Mouse (Mus musculus): ENCODE results near the gene Recql5. TPM values are rescaled to one million over a fixed set of nuclear protein-coding genes. Genes with fewer than 3 reads are reported as not detected.

The Recql5 gene
- polyA plus RNA-seq, 1 experiment from 2014 or later: 21.5 TPM

DNA sequence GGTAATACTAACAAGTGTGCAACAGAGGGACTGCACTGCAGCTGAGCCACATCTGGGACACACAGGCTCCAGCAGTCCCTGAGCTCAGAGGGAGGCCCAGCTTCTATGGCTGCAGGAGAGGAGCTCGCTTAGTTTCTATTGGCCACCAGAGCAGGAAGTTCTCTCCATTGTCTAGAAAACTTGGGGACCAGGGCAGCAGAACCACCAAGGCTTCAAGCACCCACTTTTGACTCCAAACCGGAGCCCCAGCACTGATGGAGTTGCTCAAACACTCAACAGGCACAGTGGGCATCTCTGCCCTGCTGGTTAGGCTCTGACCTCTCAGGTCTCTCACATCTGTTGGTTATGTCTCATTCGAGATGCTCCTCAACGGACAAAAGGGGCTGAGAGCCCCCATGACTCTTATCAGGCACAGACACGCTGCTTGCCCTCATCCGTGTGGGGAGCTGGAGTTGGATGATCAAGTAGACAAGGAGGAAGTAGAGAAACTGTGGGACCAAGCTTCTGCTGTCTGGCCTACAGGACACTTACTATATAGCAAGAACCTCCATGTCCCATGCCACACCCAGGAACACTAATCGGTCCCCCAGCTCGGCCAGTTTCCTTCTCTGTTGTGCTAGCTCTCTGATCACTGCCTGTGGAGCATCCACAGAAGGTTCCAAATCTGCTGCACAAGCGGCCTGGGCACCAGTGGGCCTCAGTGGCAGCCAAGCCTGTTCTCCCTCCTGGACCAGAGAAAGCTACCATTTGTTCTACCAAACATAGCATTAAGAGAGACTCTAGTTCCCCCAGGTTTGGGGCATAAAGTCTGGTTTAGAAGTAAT is 31.7 kb downstream of the Recql5 start:
- DNase-seq (ENCODE audit: low spot score) (no peak), ATAC-seq (ENCODE audit: insufficient number of reproducible peaks, low FRiP score, low TSS enrichment, low read depth) (no peak)
- Histone ChIP-seq H3K27ac (replicated peaks; ENCODE audit: low read depth, low read length) (no peak overlapping the region), H3K4me2 (ENCODE audit: low read depth, severe bottlenecking) (no peak overlapping the region), H3K9ac (ENCODE audit: low read length) (no peak overlapping the region), H3K4me1 (ENCODE audit: control insufficient read depth, insufficient read depth, low read length) (peaks cover 9% of the 10 kb centered on the region), H3K9me3 (ENCODE audit: control insufficient read depth, low read length) (no peaks in the 10 kb centered on the region), H3K4me3 (ENCODE audit: low read depth, low read length) (no peak overlapping the region), H3K36me3 (ENCODE audit: control insufficient read depth, insufficient read depth, low read length) (peaks cover 4% of the 10 kb centered on the region), H3K27me3 (ENCODE audit: control insufficient read depth, insufficient read depth, low read length) (no peaks in the 10 kb centered on the region)
- 89% methylated on average over 9 of the region's 9 CpGs for WGBS

DNA sequence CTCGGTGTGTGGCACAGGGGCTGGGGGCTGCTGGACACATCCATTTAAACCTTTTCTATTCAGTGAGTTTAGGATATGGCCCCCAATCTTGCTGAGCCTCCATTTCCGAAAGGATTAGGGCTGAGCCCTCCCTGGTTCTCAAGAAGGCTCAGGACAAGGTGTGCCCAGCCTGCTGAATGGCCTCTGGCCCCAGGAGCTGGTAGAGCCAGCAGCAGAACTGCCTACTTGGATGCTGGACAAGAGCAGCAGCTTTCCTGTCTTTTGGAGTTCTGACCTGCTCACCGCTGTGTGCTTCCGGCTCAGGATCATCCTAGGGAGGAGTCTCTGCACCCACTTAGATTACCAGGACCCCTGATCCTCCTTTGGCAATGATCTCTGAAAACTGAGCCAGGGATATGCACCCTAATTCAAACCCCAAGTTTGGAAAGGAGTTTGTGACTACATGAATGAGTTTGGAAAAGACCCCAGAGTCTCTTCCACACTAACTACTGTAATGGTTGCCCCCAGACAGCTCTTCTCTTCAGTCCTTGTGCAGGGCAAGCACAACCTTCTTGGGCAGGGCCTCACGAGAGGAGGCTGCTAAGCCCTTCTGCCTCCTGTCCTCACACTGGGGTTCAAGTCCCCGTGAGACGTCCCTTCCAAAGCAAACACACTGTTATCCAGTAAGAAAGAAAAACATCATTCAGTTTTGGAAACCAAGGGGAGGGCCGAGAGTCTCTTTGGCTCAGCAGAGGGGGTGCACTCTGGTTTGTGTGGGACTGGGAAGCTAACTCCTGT is 32.5 kb downstream of the Recql5 start:
- 85% methylated on average over 8 of the region's 8 CpGs for WGBS
- Histone ChIP-seq H3K4me2 (ENCODE audit: low read depth, severe bottlenecking) (no peak overlapping the region), H3K9me3 (ENCODE audit: control insufficient read depth, low read length) (no peaks in the 10 kb centered on the region), H3K36me3 (ENCODE audit: control insufficient read depth, insufficient read depth, low read length) (peaks cover 4% of the 10 kb centered on the region; the same call in 1 of the 2 replicates), H3K27ac (replicated peaks; ENCODE audit: low read depth, low read length) (no peak overlapping the region), H3K9ac (ENCODE audit: low read length) (no peak overlapping the region), H3K4me3 (ENCODE audit: low read depth, low read length) (no peak overlapping the region), H3K27me3 (ENCODE audit: control insufficient read depth, insufficient read depth, low read length) (no peaks in the 10 kb centered on the region), H3K4me1 (ENCODE audit: control insufficient read depth, insufficient read depth, low read length) (peaks cover 9% of the 10 kb centered on the region)
- ATAC-seq (ENCODE audit: insufficient number of reproducible peaks, low FRiP score, low TSS enrichment, low read depth) (no peak), DNase-seq (ENCODE audit: low spot score) (no peak)

DNA sequence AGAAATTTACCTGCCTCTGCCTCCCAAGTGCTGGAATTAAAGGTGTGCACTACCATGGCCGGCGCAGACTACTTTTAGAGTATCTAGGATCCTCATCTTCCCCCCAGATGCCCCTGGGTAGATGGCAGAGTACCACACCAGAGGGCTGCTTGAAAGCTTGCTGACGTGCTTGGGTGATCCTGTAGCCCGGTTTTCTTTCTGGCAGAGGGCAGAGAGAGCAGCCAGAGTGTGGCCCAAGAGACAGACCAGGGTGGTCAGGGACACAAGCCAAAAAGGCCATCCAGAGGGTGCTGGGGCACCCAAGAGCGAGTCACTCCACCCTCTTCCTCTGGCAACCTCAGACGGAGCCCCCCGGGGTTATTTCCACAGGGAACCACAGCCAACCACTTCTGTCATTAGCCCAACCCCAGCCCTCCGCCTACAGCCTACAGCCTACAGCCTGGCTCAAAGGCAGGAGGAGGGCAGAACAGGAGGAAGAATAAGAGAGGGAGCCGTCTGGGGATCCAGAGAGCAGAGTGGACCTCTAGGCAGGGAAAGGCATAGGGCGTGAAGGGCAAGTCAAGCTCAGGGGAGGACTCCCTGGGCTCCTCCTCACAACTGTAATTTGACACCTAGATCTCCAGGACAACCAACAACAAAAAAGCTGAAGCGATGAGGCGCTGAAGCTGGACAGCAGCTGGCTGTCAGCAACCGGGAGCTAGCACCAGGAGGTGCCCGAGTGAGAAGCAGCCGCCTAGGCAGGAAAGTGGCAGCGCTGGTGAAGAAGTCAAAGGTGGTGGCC is 33.6 kb downstream of the Recql5 start, which contains the start of gene Smim5:
Gene Smim5 (plus strand): TSS at position 481 of the 781 bp plus-strand sequence.
- no peak within 1 kb of the TSS for H3K4me2 ChIP-seq (ENCODE audit: low read depth, severe bottlenecking)
- peak; percentile 61 for DNase-seq (ENCODE audit: low spot score)
- H3K9ac ChIP-seq (ENCODE audit: low read length): no peak within 1 kb of the TSS; the same call in 1 of the 2 replicates
- 30% methylated on average over 16 of the region's 16 CpGs for WGBS
- ATAC-seq (ENCODE audit: insufficient number of reproducible peaks, low FRiP score, low TSS enrichment, low read depth): peak; percentile 38; the same call in 1 of the 2 replicates
- no peaks in the 10 kb centered on the region for H3K27me3 ChIP-seq (ENCODE audit: control insufficient read depth, insufficient read depth, low read length)
- H3K4me3 ChIP-seq (ENCODE audit: low read depth, low read length): no peak within 1 kb of the TSS
- peaks cover 4% of the 10 kb centered on the region; the same call in 1 of the 2 replicates for H3K36me3 ChIP-seq (ENCODE audit: control insufficient read depth, insufficient read depth, low read length)
- peak within 1 kb of the TSS; percentile 33; the same call in 1 of the 2 replicates for H3K27ac ChIP-seq (replicated peaks; ENCODE audit: low read depth, low read length)
- no peaks in the 10 kb centered on the region for H3K9me3 ChIP-seq (ENCODE audit: control insufficient read depth, low read length)
- peaks cover 9% of the 10 kb centered on the region for H3K4me1 ChIP-seq (ENCODE audit: control insufficient read depth, insufficient read depth, low read length)

DNA sequence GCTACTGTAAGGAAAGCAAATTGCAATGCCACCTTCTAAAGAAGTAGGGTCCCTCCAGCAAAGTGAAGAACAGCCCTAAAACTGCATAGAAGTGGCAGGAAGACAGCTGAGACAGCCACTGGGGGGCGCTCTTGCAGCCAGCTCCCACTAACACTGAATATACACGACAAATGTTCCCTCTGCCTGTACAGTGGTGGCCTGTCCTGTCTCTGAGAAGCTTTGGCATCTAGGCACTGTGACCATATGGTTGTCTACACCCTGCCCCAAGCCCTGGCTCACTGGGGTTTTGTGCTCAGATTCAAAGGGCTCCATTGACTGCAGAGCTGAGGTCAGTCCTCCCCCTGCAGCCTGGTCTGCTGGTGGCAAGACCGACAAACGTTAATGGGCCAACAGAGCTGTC is 34.4 kb downstream of the Recql5 start:
- Histone ChIP-seq H3K9ac (ENCODE audit: low read length) (no peak overlapping the region), H3K27ac (replicated peaks; ENCODE audit: low read depth, low read length) (no peak overlapping the region), H3K4me2 (ENCODE audit: low read depth, severe bottlenecking) (no peak overlapping the region), H3K4me1 (ENCODE audit: control insufficient read depth, insufficient read depth, low read length) (peaks cover 9% of the 10 kb centered on the region), H3K27me3 (ENCODE audit: control insufficient read depth, insufficient read depth, low read length) (no peaks in the 10 kb centered on the region), H3K9me3 (ENCODE audit: control insufficient read depth, low read length) (no peaks in the 10 kb centered on the region), H3K36me3 (ENCODE audit: control insufficient read depth, insufficient read depth, low read length) (peaks cover 4% of the 10 kb centered on the region; the same call in 1 of the 2 replicates), H3K4me3 (ENCODE audit: low read depth, low read length) (no peak overlapping the region)
- peak; percentile 51 for DNase-seq (ENCODE audit: low spot score)
- ATAC-seq (ENCODE audit: insufficient number of reproducible peaks, low FRiP score, low TSS enrichment, low read depth): no peak
- 20% methylated on average over 4 of the region's 4 CpGs for WGBS

DNA sequence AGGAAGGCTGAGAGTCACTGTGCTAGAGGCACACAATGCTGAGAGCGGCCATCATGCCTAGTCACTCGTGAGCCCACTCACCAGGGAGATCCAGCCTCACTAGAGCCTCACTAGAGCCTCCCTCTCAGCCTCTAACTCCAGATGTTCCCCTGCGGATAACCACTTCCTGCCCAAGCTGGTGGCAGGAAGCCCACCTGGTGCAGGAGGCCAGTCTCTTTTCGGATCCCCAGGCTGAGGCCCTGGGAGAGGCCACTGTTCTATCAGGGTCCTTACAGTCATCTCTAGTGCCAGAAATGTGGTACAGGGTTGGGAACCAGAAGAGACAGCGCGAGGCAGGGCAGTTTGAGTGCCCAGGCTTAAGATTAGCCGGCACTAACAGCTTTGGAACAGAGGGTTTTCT is 34.8 kb downstream of the Recql5 start:
- ATAC-seq (ENCODE audit: insufficient number of reproducible peaks, low FRiP score, low TSS enrichment, low read depth): no peak
- Histone ChIP-seq H3K4me3 (ENCODE audit: low read depth, low read length) (no peak overlapping the region), H3K27ac (replicated peaks; ENCODE audit: low read depth, low read length) (no peak overlapping the region), H3K9me3 (ENCODE audit: control insufficient read depth, low read length) (no peaks in the 10 kb centered on the region), H3K4me1 (ENCODE audit: control insufficient read depth, insufficient read depth, low read length) (peaks cover 9% of the 10 kb centered on the region), H3K4me2 (ENCODE audit: low read depth, severe bottlenecking) (no peak overlapping the region), H3K9ac (ENCODE audit: low read length) (no peak overlapping the region), H3K27me3 (ENCODE audit: control insufficient read depth, insufficient read depth, low read length) (no peaks in the 10 kb centered on the region), H3K36me3 (ENCODE audit: control insufficient read depth, insufficient read depth, low read length) (peaks cover 4% of the 10 kb centered on the region; the same call in 1 of the 2 replicates)
- WGBS: 79% methylated on average over 7 of the region's 7 CpGs
- DNase-seq (ENCODE audit: low spot score): no peak

DNA sequence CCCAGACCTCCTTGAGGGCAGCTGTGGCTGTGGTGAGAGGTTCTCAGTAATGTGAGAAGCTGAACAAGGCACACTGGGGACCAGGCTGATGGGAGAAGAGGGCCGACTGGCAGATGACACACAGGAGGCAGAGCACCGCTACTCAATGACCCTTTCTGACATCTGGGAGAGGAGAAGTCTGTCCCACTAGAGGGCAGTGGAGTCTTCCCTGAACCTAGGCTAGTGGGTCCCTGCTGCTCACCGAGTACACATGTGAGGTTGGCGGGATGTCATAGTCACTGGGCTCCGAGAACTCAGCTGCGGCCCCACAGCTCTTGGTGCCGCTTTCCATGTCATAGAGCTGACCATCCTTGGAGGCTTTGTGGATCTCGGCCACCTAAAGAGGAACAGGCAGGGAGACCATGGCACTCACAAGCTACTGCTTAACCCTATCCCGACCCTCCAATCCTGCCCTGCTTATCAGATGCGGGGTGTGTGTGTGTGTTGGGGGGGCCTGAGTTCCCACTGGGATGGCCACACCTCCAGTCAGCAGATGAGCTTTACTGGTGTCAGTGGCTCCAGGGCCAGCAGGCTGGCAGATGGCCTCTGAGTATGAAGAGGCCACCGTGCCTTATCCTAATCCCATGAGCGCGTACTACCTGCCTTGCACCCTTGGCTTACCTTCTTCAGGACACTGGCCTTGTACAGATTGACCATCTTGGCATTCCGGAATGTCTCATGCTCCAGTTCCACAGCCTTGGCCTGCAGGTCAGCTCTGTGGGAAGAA is 38.3 kb downstream of the Recql5 start:
- Histone ChIP-seq H3K4me3 (ENCODE audit: low read depth, low read length) (no peak overlapping the region), H3K9me3 (ENCODE audit: control insufficient read depth, low read length) (no peaks in the 10 kb centered on the region), H3K27ac (replicated peaks; ENCODE audit: low read depth, low read length) (0 out of 2 replicates have a peak overlapping the region, but pooled peaks have one; percentile 30), H3K9ac (ENCODE audit: low read length) (no peak overlapping the region), H3K4me1 (ENCODE audit: control insufficient read depth, insufficient read depth, low read length) (peaks cover 8% of the 10 kb centered on the region), H3K4me2 (ENCODE audit: low read depth, severe bottlenecking) (no peak overlapping the region), H3K36me3 (ENCODE audit: control insufficient read depth, insufficient read depth, low read length) (peaks cover 4% of the 10 kb centered on the region; the same call in 1 of the 2 replicates), H3K27me3 (ENCODE audit: control insufficient read depth, insufficient read depth, low read length) (no peaks in the 10 kb centered on the region)
- no peak for DNase-seq (ENCODE audit: low spot score)
- ATAC-seq (ENCODE audit: insufficient number of reproducible peaks, low FRiP score, low TSS enrichment, low read depth): no peak
- 77% methylated on average over 14 of the region's 14 CpGs for WGBS

DNA sequence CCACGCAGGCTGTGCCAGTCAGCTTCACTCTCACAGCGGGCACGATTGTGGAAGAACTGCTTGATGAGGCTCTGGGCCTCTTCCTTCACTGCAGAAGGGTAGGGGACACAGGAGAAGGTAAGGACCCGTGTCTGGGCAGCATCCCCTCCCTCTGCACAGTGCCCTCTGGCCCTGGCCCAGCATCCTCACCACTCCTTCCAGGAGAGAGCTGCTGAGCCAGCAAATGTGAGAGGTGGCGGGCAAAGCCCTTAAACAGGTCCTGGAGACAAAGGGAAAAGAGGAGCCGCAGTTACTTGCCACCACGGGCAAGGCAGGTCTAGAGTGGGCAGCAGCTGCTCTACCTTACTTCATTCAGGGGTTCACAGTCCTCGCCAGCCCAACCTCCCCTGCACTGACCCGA is 40.2 kb downstream of the Recql5 start:
- no peak for ATAC-seq (ENCODE audit: insufficient number of reproducible peaks, low FRiP score, low TSS enrichment, low read depth)
- Histone ChIP-seq H3K27ac (replicated peaks; ENCODE audit: low read depth, low read length) (no peak overlapping the region), H3K9ac (ENCODE audit: low read length) (no peak overlapping the region), H3K27me3 (ENCODE audit: control insufficient read depth, insufficient read depth, low read length) (no peaks in the 10 kb centered on the region), H3K4me3 (ENCODE audit: low read depth, low read length) (no peak overlapping the region), H3K9me3 (ENCODE audit: control insufficient read depth, low read length) (no peaks in the 10 kb centered on the region), H3K36me3 (ENCODE audit: control insufficient read depth, insufficient read depth, low read length) (peaks cover 4% of the 10 kb centered on the region; the same call in 1 of the 2 replicates), H3K4me2 (ENCODE audit: low read depth, severe bottlenecking) (no peak overlapping the region), H3K4me1 (ENCODE audit: control insufficient read depth, insufficient read depth, low read length) (0 out of 2 replicates have a peak, but pooled peaks cover 2% of the 10 kb centered on the region)
- DNase-seq (ENCODE audit: low spot score): no peak
- WGBS: 90% methylated on average over 9 of the region's 9 CpGs

Measured in limb, embryonic 11.5 days (tissue).